Mouse (Mus musculus) cortical plate, adult 2 months (tissue): ENCODE measurements around the gene Kcnk6. TPM values are rescaled to one million over a fixed set of nuclear protein-coding genes. Genes with fewer than 3 reads are reported as not detected.
"Not testable (repeated sequence)": the region's sequence is repeated elsewhere in the genome, so short reads cannot be mapped to it uniquely, and the experiment has no call there.

ENCODE experiments used
- H3K27ac ChIP-seq: fragments of 200-500 bp; 2 replicates; pipeline ENCODE4 v1.5.1; 2012; ENCODE audit warnings: low read length, control low read depth, inconsistent platforms; ENCODE audit not compliant: insufficient read depth
- H3K4me1 ChIP-seq: fragments of 200-500 bp; 2 replicates; pipeline ENCODE4 v1.6.1; 2011; ENCODE audit warnings: low read length; ENCODE audit not compliant: control insufficient read depth, insufficient read depth
- H3K4me3 ChIP-seq: fragments of 200-500 bp; 2 replicates; pipeline ENCODE4 v1.5.1; 2011; ENCODE audit warnings: mild to moderate bottlenecking, low read length, control low read depth; ENCODE audit not compliant: insufficient read depth
- CTCF ChIP-seq: fragments of 200-500 bp; IDR thresholded peaks from 2 replicates; pipeline ENCODE4 v1.5.1; 2011; ENCODE audit warnings: mild to moderate bottlenecking, control low read depth, low read length; ENCODE audit not compliant: insufficient read depth; ENCODE audit errors: extremely low read depth
- POLR2A ChIP-seq: fragments of 200-500 bp; IDR thresholded peaks from 2 replicates; pipeline ENCODE4 v1.6.1; 2011; ENCODE audit warnings: mild to moderate bottlenecking, low read length, control low read depth; ENCODE audit not compliant: insufficient read depth; ENCODE audit errors: extremely low read depth
- polyA plus RNA-seq: library from polyadenylated mRNA; depleted of rRNA; stranded (reverse); fragments of >200 nt; gene quantifications from 2 replicates; pipeline ENCODE4 v1.2.3, GENCODE M21; 2012

The Kcnk6 gene
- polyA plus RNA-seq, 1 experiment: 3.8 TPM

- TF ChIP-seq CTCF (no peak), POLR2A (no peak)
- Histone ChIP-seq H3K27ac (no peak overlapping the region), H3K4me1 (no peaks in the 10 kb centered on the region), H3K4me3 (no peak overlapping the region)
Observed at GRCm38 (mm10) chr7:29247706-29248105, 15.4 kb upstream of the Kcnk6 start.

- no peak overlapping the region for H3K27ac ChIP-seq
- H3K4me3 ChIP-seq: no peak overlapping the region
- H3K4me1 ChIP-seq: no peaks in the 10 kb centered on the region
- TF ChIP-seq CTCF (peak; percentile 67), POLR2A (no peak)
Observed at GRCm38 (mm10) chr7:29247314-29247700, 15.0 kb upstream of the Kcnk6 start.

DNA sequence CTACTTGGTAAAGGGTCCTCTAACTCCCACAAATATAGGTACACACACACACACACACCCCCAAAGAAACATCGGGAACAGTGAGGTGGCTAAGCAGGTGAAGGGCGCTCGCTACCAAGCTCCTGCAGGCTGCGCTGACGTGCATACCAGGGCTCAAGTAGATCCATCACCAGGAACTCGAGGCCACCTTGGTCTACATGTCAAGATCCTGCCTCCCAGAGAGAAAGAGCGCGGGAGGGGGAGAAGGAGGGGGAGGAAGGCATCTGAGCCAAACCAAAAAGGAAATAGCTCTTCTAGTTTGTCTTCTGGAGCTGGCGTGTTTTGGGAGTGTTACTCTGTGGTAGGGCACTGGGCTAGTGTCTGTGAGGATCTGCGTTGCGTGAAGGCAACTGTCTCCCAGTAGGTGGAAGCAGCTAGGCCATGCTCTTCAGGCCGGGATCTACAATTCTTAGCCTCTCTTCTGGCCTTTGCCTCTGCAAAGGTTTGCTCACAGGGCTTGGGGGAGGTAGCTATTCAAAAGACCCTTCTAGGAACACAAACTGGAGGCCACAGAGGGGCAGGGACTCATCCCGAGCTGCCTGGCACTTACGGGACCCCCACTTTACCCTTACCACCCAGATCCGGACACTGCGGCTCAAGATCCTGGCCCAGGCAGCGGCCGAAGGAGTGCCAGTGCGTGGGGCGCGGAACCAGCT, 14.5 kb upstream of the Kcnk6 start:
- no peak overlapping the region for H3K27ac ChIP-seq
- H3K4me1 ChIP-seq: no peaks in the 10 kb centered on the region
- TF ChIP-seq POLR2A (no peak), CTCF (no peak)
- no peak overlapping the region for H3K4me3 ChIP-seq

- Histone ChIP-seq H3K4me1 (no peaks in the 10 kb centered on the region), H3K4me3 (no peak overlapping the region), H3K27ac (no peak overlapping the region)
- TF ChIP-seq POLR2A: no peak
- TF ChIP-seq CTCF: no peak
Observed at GRCm38 (mm10) chr7:29246015-29246414, 13.7 kb upstream of the Kcnk6 start.

GRCm38 (mm10) chr7:29244732-29245416, 12.6 kb upstream of the Kcnk6 start:
- Histone ChIP-seq H3K27ac (no peak overlapping the region), H3K4me3 (no peak overlapping the region), H3K4me1 (no peaks in the 10 kb centered on the region)
- TF ChIP-seq CTCF (peak; percentile 35), POLR2A (no peak)

DNA sequence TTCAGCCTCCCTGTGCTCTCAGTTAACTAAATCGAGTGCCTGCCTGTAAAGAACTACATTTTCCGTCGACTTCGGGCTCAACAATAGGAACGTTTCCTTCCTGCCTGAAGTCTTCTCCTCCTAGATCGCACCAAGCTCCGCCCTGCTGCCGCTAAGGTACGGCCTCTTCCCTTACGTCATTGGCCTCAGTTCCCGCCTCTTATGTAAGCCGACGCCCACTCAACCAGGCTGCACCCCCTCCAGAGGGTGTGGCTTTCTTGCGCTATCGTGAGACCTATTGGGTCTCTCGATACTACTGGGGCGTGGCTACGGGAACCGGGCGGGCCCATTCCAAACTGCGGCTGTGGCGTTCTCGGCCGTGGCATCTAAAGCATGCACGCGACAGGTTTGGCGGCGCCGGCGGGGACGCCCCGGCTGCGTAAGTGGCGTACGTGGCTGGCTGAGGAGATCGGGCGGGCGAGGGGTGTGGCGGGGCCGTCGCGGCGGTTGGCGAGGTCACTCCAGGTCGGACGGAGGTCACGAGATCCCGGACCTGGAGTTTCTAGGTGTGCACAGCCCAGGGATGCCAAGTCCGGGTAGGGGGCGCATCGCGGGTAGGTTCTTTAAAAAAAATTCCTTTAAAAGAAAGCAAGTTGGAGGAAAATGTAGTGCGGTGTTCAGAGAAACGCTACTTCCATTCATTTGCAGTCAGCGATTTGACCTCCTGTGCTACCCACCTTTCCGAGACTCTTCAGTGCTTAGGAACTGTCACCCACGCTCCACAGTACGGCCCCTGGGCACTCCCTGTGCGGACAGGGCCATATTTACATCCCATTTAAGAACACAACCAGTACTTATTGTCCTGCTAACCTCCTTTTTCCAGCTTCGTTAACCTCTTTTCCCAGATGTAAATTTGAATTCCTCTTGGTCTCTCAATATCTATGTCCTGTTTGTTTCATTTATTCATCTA, 6.0 kb upstream of the Kcnk6 start, which contains the start of gene Yif1b:
Gene Yif1b, plus strand, starts transcription at position 311 of the 949 bp plus-strand sequence.
- no peak within 1 kb of the TSS for H3K27ac ChIP-seq
- H3K4me1 ChIP-seq: no peaks in the 10 kb centered on the region
- TF ChIP-seq POLR2A: peak; percentile 97
- no peak for TF ChIP-seq CTCF
- H3K4me3 ChIP-seq: peak within 1 kb of the TSS; percentile 51

- not testable (repeated sequence) for H3K27ac ChIP-seq, H3K4me1 ChIP-seq
- H3K4me3 ChIP-seq: peak overlapping the region; percentile 51
Observed at GRCm38 (mm10) chr7:29237596-29237995, 5.3 kb upstream of the Kcnk6 start.

GRCm38 (mm10) chr7:29236593-29236992, 4.3 kb upstream of the Kcnk6 start:
- H3K4me1 ChIP-seq: no peaks in the 10 kb centered on the region
- TF ChIP-seq CTCF: no peak
- no peak for TF ChIP-seq POLR2A
- H3K27ac ChIP-seq: no peak overlapping the region
- no peak overlapping the region for H3K4me3 ChIP-seq

DNA sequence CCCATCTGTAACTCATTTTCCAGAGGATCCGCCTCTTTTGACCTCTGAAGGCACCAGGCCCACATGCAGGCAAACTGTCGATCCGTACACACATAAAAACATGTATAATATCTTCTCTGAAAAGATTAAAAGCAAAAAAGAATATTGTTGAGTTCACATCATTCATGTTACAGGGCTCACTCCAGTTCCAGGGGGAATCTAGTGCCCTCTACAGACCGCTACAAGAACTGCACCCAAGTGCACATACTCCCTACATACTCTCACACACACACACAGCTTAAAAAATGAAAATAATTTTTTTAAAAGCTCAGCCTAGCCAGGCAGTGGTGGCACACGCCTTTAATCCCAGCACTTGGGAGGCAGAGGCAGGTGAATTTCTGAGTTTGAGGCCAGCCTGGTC, 2.3 kb upstream of the Kcnk6 start:
- Histone ChIP-seq H3K4me1 (no peaks in the 10 kb centered on the region), H3K4me3 (no peak overlapping the region), H3K27ac (no peak overlapping the region)
- TF ChIP-seq CTCF (0 out of 2 replicates have a peak, but pooled peaks have one; percentile 16), POLR2A (no peak)
